Mouse (Mus musculus): ENCODE results near the gene Inpp4a. TPM values are rescaled to one million over a fixed set of nuclear protein-coding genes. Genes with fewer than 3 reads are reported as not detected.

Inpp4a gene
- polyA plus RNA-seq, 1 experiment from 2014 or later: 35.1 TPM

- H3K36me3 ChIP-seq (ENCODE audit: poor library complexity, severe bottlenecking): peaks cover 40% of the 10 kb centered on the region
- no peak overlapping the region; the same call in 1 of the 2 replicates for H3K27ac ChIP-seq
- WGBS: 2% methylated on average over 40 of the region's 40 CpGs
- ATAC-seq: peak; percentile 4; the same call in 1 of the 2 replicates
- peak overlapping the region; percentile 91 for H3K4me3 ChIP-seq
- peak overlapping the region; percentile 93 for H3K4me2 ChIP-seq
- peaks cover 34% of the 10 kb centered on the region for H3K4me1 ChIP-seq
- H3K9ac ChIP-seq: peak overlapping the region; percentile 93
- no peaks in the 10 kb centered on the region for H3K27me3 ChIP-seq
- no peaks in the 10 kb centered on the region for H3K9me3 ChIP-seq (replicated peaks)
These were observed 130.7 kb downstream of the Inpp4a start for GRCm38 (mm10) chr1:37430297-37430840.

GRCm38 (mm10) chr1:37436419-37436818 is 136.8 kb downstream of the Inpp4a start:
- H3K4me3 ChIP-seq: no peak overlapping the region
- no peak for ATAC-seq
- H3K4me1 ChIP-seq: peaks cover 14% of the 10 kb centered on the region
- no peak overlapping the region for H3K4me2 ChIP-seq
- WGBS: 89% methylated on average over 3 of the region's 3 CpGs
- H3K36me3 ChIP-seq (ENCODE audit: poor library complexity, severe bottlenecking): peaks cover 81% of the 10 kb centered on the region
- no peak overlapping the region for H3K27ac ChIP-seq
- H3K9me3 ChIP-seq (replicated peaks): no peaks in the 10 kb centered on the region
- no peak overlapping the region for H3K9ac ChIP-seq
- H3K27me3 ChIP-seq: no peaks in the 10 kb centered on the region

- H3K27ac ChIP-seq: no peak overlapping the region
- H3K36me3 ChIP-seq (ENCODE audit: poor library complexity, severe bottlenecking): peaks cover 50% of the 10 kb centered on the region
- H3K4me3 ChIP-seq: no peak overlapping the region
- no peaks in the 10 kb centered on the region for H3K27me3 ChIP-seq
- H3K9ac ChIP-seq: no peak overlapping the region
- H3K9me3 ChIP-seq (replicated peaks): no peaks in the 10 kb centered on the region
- ATAC-seq: no peak
- 92% methylated on average over 16 of the region's 16 CpGs for WGBS
- H3K4me2 ChIP-seq: no peak overlapping the region
- H3K4me1 ChIP-seq: no peaks in the 10 kb centered on the region
These were observed 143.5 kb downstream of the Inpp4a start for GRCm38 (mm10) chr1:37442848-37443835.

- Histone ChIP-seq H3K9ac (no peak overlapping the region), H3K4me3 (no peak overlapping the region), H3K36me3 (ENCODE audit: poor library complexity, severe bottlenecking) (peaks cover 2% of the 10 kb centered on the region), H3K27me3 (no peaks in the 10 kb centered on the region), H3K4me1 (no peaks in the 10 kb centered on the region), H3K9me3 (replicated peaks) (no peaks in the 10 kb centered on the region), H3K27ac (no peak overlapping the region), H3K4me2 (no peak overlapping the region)
- 79% methylated on average over 10 of the region's 10 CpGs for WGBS
- ATAC-seq: no peak
These were observed 148.9 kb downstream of the Inpp4a start for GRCm38 (mm10) chr1:37448361-37449095.

- Histone ChIP-seq H3K36me3 (ENCODE audit: poor library complexity, severe bottlenecking) (no peaks in the 10 kb centered on the region; the same call in 1 of the 2 replicates), H3K9me3 (replicated peaks) (no peaks in the 10 kb centered on the region), H3K27ac (no peak overlapping the region), H3K4me1 (no peaks in the 10 kb centered on the region), H3K27me3 (no peaks in the 10 kb centered on the region), H3K4me2 (no peak overlapping the region), H3K9ac (no peak overlapping the region), H3K4me3 (no peak overlapping the region)
- ATAC-seq: no peak
- 92% methylated on average over 8 of the region's 8 CpGs for WGBS
These were observed 151.6 kb downstream of the Inpp4a start for GRCm38 (mm10) chr1:37451270-37451669.

- Histone ChIP-seq H3K4me2 (no peak overlapping the region), H3K9ac (no peak overlapping the region), H3K27ac (no peak overlapping the region), H3K4me3 (no peak overlapping the region), H3K9me3 (replicated peaks) (no peaks in the 10 kb centered on the region), H3K4me1 (no peaks in the 10 kb centered on the region), H3K36me3 (ENCODE audit: poor library complexity, severe bottlenecking) (no peaks in the 10 kb centered on the region), H3K27me3 (no peaks in the 10 kb centered on the region)
- ATAC-seq: no peak
- 90% methylated on average over 7 of the region's 7 CpGs for WGBS
These were observed 157.9 kb downstream of the Inpp4a start for GRCm38 (mm10) chr1:37457546-37457945.

Other genes starting within 250 kb of the Inpp4a start
- 0.06 and 0.09 TPM in 2 replicates for gene Cnga3, start 85.4 kb upstream of the Inpp4a start, polyA plus RNA-seq (2015; fragmentation: Nextera tagmentation; extraction: Ambion mirVana)
- gene Coa5, start 130.2 kb downstream of the Inpp4a start, polyA plus RNA-seq (2015; fragmentation: Nextera tagmentation; extraction: Ambion mirVana): 44.2 and 50.4 TPM in 2 replicates
- 120 and 131 TPM in 2 replicates for gene Unc50, start 130.3 kb downstream of the Inpp4a start, polyA plus RNA-seq (2015; fragmentation: Nextera tagmentation; extraction: Ambion mirVana)
- 5.0 and 6.9 TPM in 2 replicates for gene Mgat4a, start 241.2 kb downstream of the Inpp4a start, polyA plus RNA-seq (2015; fragmentation: Nextera tagmentation; extraction: Ambion mirVana)

Data from forebrain, embryonic 13.5 days (tissue).